Mouse (Mus musculus): Measurements from ENCODE around the gene Ina.
A peak's percentile ranks its signal among the peaks of the same experiment; 100 is the strongest.
"Not testable (repeated sequence)": the region's sequence is repeated elsewhere in the genome, so short reads cannot be mapped to it uniquely, and the experiment has no call there.

Gene Ina

DNA sequence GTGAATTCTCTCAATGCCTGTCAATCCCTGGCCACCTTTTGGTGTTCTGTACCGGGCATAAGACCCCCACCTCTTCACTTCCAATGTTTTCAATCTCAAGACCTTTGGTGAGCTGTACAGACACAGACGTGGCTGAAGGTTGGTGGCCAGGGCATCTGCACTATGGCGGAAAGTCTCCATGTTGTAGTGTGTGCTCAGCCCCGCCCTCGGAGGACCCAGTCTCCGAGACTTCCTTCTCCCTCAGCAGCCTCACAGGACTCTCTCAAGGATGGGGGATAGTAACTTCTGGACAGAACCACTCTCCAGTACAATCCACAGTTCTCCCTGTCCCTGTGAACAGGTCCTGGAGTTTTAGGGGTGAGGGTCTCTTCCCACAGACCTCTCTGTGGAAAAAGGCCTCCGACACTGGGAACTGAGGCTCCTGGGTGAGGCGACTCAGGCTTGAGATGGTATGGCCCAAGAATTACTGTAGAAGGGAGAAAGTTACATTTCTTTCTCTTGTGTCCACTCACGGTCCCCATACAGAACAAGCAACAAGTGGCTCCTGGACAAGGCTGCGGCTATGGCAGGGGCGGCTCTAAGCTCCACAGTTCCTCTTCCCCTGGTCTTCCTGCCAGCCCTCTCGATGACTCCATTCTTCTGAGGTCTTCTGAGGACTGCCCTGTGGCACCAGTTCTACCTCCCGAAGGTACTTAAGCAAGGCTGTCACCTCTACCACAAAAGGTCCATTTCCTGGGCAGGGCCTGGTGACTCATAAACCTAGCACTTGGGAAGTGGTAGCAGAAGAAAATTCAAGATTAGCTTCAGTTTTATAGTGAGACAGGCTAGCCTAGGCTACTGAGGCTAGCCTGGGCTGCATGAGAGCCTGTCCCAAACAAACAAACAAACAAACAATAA lies 29.5 kb upstream of the Ina start:
- no peak for DNase-seq (ENCODE audit: low spot score in 2 of 2)

DNA sequence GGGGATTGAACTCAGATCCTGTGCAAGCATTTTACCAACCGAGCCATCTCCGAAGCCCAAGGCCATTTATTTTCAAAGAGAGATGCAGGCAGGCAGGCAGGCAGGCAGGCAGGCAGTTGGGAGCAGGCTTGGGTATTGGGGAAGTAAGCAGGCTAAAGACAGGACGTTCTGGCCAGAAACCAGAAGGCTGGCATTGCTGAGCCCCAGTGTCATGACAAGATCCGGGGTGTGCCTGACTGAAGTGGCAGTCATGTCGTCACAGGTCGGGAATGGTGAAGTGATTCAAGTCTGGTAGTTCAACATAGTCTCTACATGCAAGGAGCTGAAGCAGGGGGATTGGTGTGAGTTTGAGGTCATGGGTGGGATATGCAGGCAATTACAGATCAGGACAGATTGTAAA lies 26.9 kb upstream of the Ina start:
- no peak for DNase-seq (ENCODE audit: low spot score in 2 of 2)

DNA sequence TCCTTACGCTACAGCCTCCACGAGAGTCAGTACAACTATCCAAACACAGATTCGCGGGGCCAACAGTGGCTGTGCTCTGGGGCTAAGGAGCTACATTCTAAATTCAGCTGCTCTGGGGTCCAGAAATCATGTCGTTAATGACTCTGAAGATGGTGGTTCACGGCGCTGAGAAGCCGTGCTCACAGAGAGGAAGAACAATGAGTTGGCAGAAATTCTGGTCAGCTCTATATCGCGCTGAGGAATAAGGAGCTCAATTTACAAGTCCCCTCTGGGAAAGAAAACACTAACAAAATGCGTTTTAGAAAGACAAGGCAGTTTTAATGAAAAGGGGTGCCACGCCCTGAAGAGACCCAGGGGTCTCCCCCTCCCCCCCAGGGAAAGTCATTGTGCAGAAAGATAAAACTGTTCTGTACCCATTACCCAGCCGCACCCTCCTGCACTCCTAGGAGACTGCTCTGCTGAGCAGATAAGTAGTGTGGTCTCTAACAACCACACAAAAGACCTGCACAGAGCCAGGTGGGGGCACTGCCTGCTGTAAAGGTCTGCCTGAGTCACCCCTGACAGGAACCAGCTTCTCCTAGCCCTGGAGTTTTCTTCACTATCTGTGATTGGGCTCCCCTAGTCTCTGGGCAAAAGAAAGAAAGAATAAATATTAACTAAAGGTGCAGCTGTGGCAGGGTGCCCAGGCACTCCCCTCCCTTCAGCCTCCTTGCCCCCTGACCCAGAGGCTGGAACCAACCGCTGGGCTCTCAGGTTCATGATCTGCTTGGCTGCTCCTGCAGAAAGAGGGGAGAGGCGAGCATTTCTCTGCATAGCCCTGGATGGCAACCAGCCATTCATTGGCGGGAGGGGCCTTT lies 26.0 kb upstream of the Ina start:
- no peak for DNase-seq (ENCODE audit: low spot score in 2 of 2)

GRCm38 (mm10) chr19:46989479-46990152 lies 24.9 kb upstream of the Ina start:
- DNase-seq (ENCODE audit: low spot score in 2 of 2) = no peak

DNA sequence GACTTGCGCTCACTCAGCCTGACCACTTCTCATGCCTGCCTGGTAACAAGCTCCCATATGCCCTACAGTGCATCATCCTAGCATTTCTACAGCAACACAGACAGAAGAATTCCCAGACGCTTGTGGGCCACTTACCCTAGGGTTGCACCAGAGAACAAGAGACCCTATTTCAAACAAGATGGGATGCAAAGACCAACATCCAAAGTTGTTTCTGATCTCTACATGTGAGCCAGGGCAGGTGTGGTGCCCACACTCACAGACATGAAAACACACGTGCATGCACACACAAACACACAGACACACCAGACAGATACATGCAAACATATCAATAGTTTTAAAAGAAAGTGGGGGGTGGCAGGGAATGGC lies 24.4 kb upstream of the Ina start:
- no peak for DNase-seq (ENCODE audit: low spot score in 2 of 2)

- not testable (repeated sequence) for DNase-seq (ENCODE audit: low spot score in 2 of 2)
These were observed 23.9 kb upstream of the Ina start for GRCm38 (mm10) chr19:46990625-46991024.

DNA sequence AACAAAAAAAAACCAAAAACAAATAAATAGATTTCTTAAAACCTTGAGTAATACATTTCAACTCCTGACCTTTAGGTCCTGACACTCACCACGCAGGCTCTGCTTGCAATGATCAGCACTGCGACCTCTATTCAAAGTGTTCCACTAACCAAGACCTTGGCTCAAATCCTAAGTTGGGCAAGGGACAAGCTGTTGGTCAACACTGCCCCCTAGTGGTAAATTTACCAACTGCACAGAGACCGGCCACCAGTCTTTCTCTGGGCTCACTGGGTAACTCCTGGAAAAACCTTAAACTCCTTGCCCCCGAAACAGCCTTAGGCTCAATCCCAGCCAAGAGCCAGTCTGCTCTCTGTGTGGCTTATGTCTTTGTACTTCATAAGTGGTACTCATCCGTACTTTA lies 23.4 kb upstream of the Ina start:
- DNase-seq (ENCODE audit: low spot score in 2 of 2) = peak; percentile 84 to 90

- not testable (repeated sequence) for DNase-seq (ENCODE audit: low spot score in 2 of 2)
These were observed 22.2 kb upstream of the Ina start for GRCm38 (mm10) chr19:46992329-46992728.

- DNase-seq (ENCODE audit: low spot score in 2 of 2) = no peak
These were observed 18.4 kb upstream of the Ina start for GRCm38 (mm10) chr19:46996095-46996494.

GRCm38 (mm10) chr19:46998168-46998870 lies 16.2 kb upstream of the Ina start:
- peak in 1 of 2 experiments; percentile 44 for DNase-seq (ENCODE audit: low spot score in 2 of 2)

DNA sequence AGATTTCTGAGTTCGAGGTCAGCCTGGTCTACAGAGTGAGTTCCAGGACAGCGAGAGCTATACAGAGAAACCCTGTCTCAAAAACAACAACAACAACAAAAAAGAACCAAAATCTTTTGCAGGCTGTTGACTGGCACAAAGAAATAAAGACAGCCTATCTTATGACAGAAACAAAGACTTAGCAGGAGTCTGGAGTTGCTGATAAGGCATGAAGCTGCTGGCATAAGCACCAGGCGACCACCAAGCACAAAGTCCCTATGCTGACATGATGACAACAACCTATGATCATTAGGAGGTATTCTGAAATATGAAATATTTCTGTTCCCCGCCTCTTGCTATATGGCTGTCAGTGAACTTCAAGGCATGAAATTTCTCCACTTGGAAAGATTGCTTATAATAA lies 15.5 kb upstream of the Ina start:
- DNase-seq (ENCODE audit: low spot score in 2 of 2) = no peak

- DNase-seq (ENCODE audit: low spot score in 2 of 2) = no peak
These were observed 14.7 kb upstream of the Ina start for GRCm38 (mm10) chr19:46999753-47000152.

- not testable (repeated sequence) for DNase-seq (ENCODE audit: low spot score in 2 of 2)
These were observed 14.1 kb upstream of the Ina start for GRCm38 (mm10) chr19:47000357-47000756.

- DNase-seq (ENCODE audit: low spot score in 2 of 2) = no peak
These were observed 10.6 kb upstream of the Ina start for GRCm38 (mm10) chr19:47003742-47004511.

DNA sequence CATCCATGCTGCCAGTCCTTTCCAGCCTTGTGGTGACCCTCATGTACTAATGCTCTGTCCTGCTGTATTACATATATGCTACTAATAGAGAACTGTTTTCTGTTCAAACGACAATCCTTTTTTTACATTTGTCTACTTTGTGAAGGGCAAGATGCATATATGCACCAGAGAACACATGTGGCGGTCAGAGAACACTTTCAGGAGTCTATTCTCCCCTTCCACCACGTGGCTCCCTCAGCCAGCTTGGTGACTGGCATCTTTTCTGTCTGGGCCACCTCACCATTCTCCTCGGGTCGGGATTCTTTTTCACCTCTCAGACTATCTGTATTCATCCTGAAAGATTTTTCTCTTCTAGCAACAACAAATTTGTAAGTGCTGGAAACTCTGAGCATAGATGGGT lies 8.6 kb upstream of the Ina start:
- no peak for DNase-seq (ENCODE audit: low spot score in 2 of 2)

- no peak for DNase-seq (ENCODE audit: low spot score in 2 of 2)
These were observed 8.2 kb upstream of the Ina start for GRCm38 (mm10) chr19:47006321-47006720.

GRCm38 (mm10) chr19:47009420-47009819 lies 5.1 kb upstream of the Ina start:
- no peak for DNase-seq (ENCODE audit: low spot score in 2 of 2)

DNA sequence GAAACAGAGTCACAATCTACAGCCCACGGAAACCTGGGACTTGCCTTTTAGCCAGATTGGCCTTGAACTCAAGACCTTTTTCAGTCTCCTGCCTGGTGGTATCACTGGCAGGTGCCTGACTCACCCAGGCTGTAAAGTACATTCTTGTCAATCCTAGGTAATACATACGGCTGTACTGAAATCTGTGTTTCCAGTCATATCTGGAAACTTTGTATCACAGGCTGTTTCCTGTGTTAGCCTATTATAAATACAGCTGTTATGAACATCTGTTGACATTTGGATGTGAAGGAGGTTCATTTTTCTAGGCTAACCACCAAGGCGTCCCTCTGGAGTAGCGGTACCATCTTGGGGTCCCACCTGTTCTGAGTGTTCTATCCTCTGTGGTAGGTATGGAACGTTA lies 4.6 kb upstream of the Ina start:
- DNase-seq (ENCODE audit: low spot score in 2 of 2) = no peak

DNA sequence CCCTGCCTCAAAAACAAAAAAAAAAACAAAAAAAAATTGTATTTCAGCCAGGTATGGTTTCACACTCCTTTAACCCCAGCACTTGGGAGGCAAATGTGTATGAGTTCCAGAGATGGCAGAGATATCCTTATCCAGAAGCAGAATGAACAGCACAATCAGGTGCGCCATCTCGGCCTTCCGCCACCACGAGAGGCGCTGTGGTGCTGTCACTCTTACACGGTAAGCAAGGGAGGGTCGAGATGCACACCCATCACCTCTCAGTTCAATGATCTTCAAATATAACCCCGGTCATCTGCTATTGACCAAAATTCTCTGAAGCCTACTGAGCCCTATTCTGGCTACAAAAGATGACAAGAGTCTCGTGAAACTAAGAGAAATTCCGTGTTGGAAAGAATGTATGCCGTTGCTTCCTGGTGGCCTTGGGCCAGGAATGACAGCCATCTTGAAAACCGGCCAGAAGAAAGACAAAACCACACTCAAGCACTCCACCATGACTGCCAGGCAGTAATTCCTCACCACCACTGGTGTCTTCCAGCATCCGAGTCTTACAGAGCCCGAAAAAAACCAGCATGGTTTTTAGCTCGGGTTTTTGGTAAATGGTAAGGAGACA lies 1.9 kb upstream of the Ina start:
- DNase-seq (ENCODE audit: low spot score in 2 of 2) = no peak
